Mouse (Mus musculus) forebrain, postnatal 0 days (tissue): ENCODE measurements at regions not wholly inside any gene's neighbourhood (a gene's known extent, or its start where the extent isn't known, plus 50 kb on each side); places are given as distances from the start of the nearest gene placed in this dataset.

ENCODE experiments used
- ATAC-seq: fragments of 200-750 bp; cut with Nextera tagmentation; 2 replicates; pipeline ENCODE4 v1.8.0; 2017; ENCODE audit warnings: mild to moderate bottlenecking, moderate library complexity
- DNase-seq: peaks from one replicate; pipeline ENCODE4 v3.0.0-alpha.2; 2015
- H3K27ac ChIP-seq: fragments of 300-500 bp; sonication (generic); 2 replicates; pipeline ENCODE4 v1.5.1; 2014; ENCODE audit warnings: low read depth, mild to moderate bottlenecking, antibody characterized with exemption, low read length, moderate library complexity, mixed read lengths
- H3K27me3 ChIP-seq: fragments of 300-500 bp; sonication (generic); 2 replicates; pipeline ENCODE4 v1.6.1; 2014; ENCODE audit warnings: mild to moderate bottlenecking, low read length, mixed read lengths; ENCODE audit not compliant: insufficient read depth
- H3K36me3 ChIP-seq: fragments of 300-500 bp; sonication (generic); 2 replicates; pipeline ENCODE4 v1.6.1; 2014; ENCODE audit warnings: mild to moderate bottlenecking, moderate library complexity; ENCODE audit not compliant: insufficient read depth
- H3K4me1 ChIP-seq: fragments of 300-500 bp; sonication (generic); 2 replicates; pipeline ENCODE4 v1.6.1; 2014; ENCODE audit warnings: antibody characterized with exemption; ENCODE audit not compliant: insufficient read depth
- H3K4me2 ChIP-seq: fragments of 300-500 bp; sonication (generic); 2 replicates; pipeline ENCODE4 v1.6.1; 2014; ENCODE audit warnings: low read depth, mild to moderate bottlenecking, moderate library complexity
- H3K4me3 ChIP-seq: fragments of 300-500 bp; sonication (generic); 2 replicates; pipeline ENCODE4 v1.5.1; 2014; ENCODE audit warnings: low read depth, low read length, mixed read lengths
- H3K9ac ChIP-seq: fragments of 300-500 bp; sonication (generic); 2 replicates; pipeline ENCODE4 v1.6.1; 2014; ENCODE audit warnings: mild to moderate bottlenecking
- H3K9me3 ChIP-seq: fragments of 300-500 bp; sonication (generic); 2 replicates; pipeline ENCODE4 v1.6.1; 2016; ENCODE audit warnings: low read length
- CTCF ChIP-seq: sonication (generic); IDR thresholded peaks from 2 replicates; pipeline ENCODE4 v1.5.1; 2016; ENCODE audit warnings: antibody characterized with exemption, control low read depth, low read depth
- WGBS: fragments of 180-500 bp; shearing (Covaris S2); extraction: QIAGEN DNeasy Blood & Tissue Kit; methylation state at CpG from one replicate; pipeline ENCODE4 v1.1.7; 2014; 5-methylcytosine and 5-hydroxymethylcytosine counted together
- microRNA-seq, 2 experiments: library from miRNA; unstranded; fragments of <30 nt; microRNA quantifications; one replicate each; pipeline ENCODE4; 2016

GRCm38 (mm10) chr14:48361820-48362219 lies 84.1 kb upstream of the Tmem260 start:
- ATAC-seq (no peak), DNase-seq (no peak)
- Histone ChIP-seq H3K4me3 (no peak overlapping the region), H3K4me1 (no peaks in the 10 kb centered on the region), H3K36me3 (no peaks in the 10 kb centered on the region), H3K27ac (no peak overlapping the region), H3K9me3 (no peaks in the 10 kb centered on the region), H3K4me2 (no peak overlapping the region), H3K27me3 (no peaks in the 10 kb centered on the region; the same call in 1 of the 2 replicates), H3K9ac (no peak overlapping the region)
- WGBS, result 95% methylated on average over 7 of the region's 7 CpGs
- TF ChIP-seq CTCF, result no peak

GRCm38 (mm10) chr14:48367006-48367405 lies 78.9 kb upstream of the Tmem260 start:
- Histone ChIP-seq H3K27me3 (no peaks in the 10 kb centered on the region; the same call in 1 of the 2 replicates), H3K4me1 (no peaks in the 10 kb centered on the region), H3K4me2 (no peak overlapping the region), H3K9me3 (no peaks in the 10 kb centered on the region), H3K36me3 (no peaks in the 10 kb centered on the region), H3K4me3 (no peak overlapping the region), H3K9ac (no peak overlapping the region), H3K27ac (no peak overlapping the region)
- ATAC-seq (peak; percentile 42; the same call in 1 of the 2 replicates), DNase-seq (peak; percentile 94)
- WGBS, result 13% methylated on average over 7 of the region's 7 CpGs
- TF ChIP-seq CTCF, result peak; percentile 91

GRCm38 (mm10) chr14:48370322-48370721 lies 75.6 kb upstream of the Tmem260 start:
- no peaks in the 10 kb centered on the region for H3K36me3 ChIP-seq
- WGBS, result 0% methylated on average over 1 of the region's 1 CpGs
- H3K4me2 ChIP-seq, result no peak overlapping the region
- H3K9me3 ChIP-seq, result no peaks in the 10 kb centered on the region
- peaks cover 5% of the 10 kb centered on the region; the same call in 1 of the 2 replicates for H3K27me3 ChIP-seq
- no peak overlapping the region for H3K27ac ChIP-seq
- H3K4me3 ChIP-seq, result no peak overlapping the region
- no peaks in the 10 kb centered on the region for H3K4me1 ChIP-seq
- no peak overlapping the region for H3K9ac ChIP-seq
- ATAC-seq, result peak; percentile 26; the same call in 1 of the 2 replicates
- peak; percentile 92 for TF ChIP-seq CTCF
- DNase-seq, result peak; percentile 87

- DNase-seq (peak; percentile 79), ATAC-seq (peak; percentile 93)
- 31% methylated on average over 5 of the region's 5 CpGs for WGBS
- H3K9ac ChIP-seq, result no peak overlapping the region
- no peak overlapping the region for H3K4me2 ChIP-seq
- H3K9me3 ChIP-seq, result no peaks in the 10 kb centered on the region
- no peak overlapping the region for H3K27ac ChIP-seq
- TF ChIP-seq CTCF, result peak; percentile 85
- no peaks in the 10 kb centered on the region for H3K4me1 ChIP-seq
- H3K4me3 ChIP-seq, result no peak overlapping the region
- H3K27me3 ChIP-seq, result peaks cover 5% of the 10 kb centered on the region; the same call in 1 of the 2 replicates
- H3K36me3 ChIP-seq, result no peaks in the 10 kb centered on the region
Observed at GRCm38 (mm10) chr14:48371766-48372165, 74.2 kb upstream of the Tmem260 start.

- H3K4me3 ChIP-seq, result no peak overlapping the region
- no peak for ATAC-seq
- no peaks in the 10 kb centered on the region for H3K36me3 ChIP-seq
- no peaks in the 10 kb centered on the region for H3K9me3 ChIP-seq
- H3K27ac ChIP-seq, result no peak overlapping the region
- no peak overlapping the region for H3K9ac ChIP-seq
- TF ChIP-seq CTCF, result no peak
- H3K27me3 ChIP-seq, result 0 out of 2 replicates have a peak, but pooled peaks cover 5% of the 10 kb centered on the region
- DNase-seq, result no peak
- WGBS, result 16% methylated on average over 5 of the region's 5 CpGs
- H3K4me1 ChIP-seq, result no peaks in the 10 kb centered on the region
- no peak overlapping the region for H3K4me2 ChIP-seq
Observed at GRCm38 (mm10) chr14:48376112-48376511, 69.8 kb upstream of the Tmem260 start.

Small RNA genes lying in the stretch of these regions (microRNA-seq; reads per million reads assigned to microRNA genes)
- 0 reads per million in 2 experiments for gene Gm23881
